Mouse (Mus musculus): ENCODE data around the gene Ldlrad2. TPM values are rescaled to one million over a fixed set of nuclear protein-coding genes. Genes with fewer than 3 reads are reported as not detected.

Gene Ldlrad2
- polyA plus RNA-seq (2012; ENCODE audit: insufficient read depth, low replicate concordance) = not detected in 2 replicates

DNA sequence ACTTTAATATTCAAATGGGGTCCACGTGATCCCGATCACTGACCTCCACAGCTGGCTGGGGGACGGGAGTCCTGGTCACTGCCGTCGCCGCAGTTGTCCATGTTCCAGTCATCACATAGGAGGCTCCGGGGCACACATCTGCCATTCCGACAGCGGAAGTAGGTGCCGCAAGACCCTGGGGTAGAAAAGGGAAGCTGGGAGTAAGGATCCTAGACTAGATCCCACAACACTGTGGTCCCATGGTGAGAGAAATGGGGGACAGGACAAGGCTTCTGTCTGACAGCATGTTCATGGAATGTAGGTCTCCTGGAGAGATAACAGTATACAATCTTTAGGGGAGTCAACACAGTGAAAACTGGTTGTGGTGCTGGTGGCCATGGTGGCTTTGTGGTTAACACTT lies at the start of gene Ldlrad2:
Gene Ldlrad2 (minus strand): TSS at position 101 of the 400 bp plus-strand sequence.
- TF ChIP-seq GATA1 (IDR thresholded peaks at IDR 0.05; ENCODE audit: borderline replicate concordance, low read length) = no peak
- no peak for TF ChIP-seq FLI1 (IDR thresholded peaks at IDR 0.05; ENCODE audit: low read length)
- Histone ChIP-seq H3K4me1 (peaks cover 7% of the 10 kb centered on the region), H3K4me3 (replicated peaks) (no peak within 1 kb of the TSS), H3K9me3 (no peaks in the 10 kb centered on the region), H3K27me3 (replicated peaks) (peaks cover 58% of the 10 kb centered on the region), H3K36me3 (replicated peaks; ENCODE audit: low read length) (no peaks in the 10 kb centered on the region)

DNA sequence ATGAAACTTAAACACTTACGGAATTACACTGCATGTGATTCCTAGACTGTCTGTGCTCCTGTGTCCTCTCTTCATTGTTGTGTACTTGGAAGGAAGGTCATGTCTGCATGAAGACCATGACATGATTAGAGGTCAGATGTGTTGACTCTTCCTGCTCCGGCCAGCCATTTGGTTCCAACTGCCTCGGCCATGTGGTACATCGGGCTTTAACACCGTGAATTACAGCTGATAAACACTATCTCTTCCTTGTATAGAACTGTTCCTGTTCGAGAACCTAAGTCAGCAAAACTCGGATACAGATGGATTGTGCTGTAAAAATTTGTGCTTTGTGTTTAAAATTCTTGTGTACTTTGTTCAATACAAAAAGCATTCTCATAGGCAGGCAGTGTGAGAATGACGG lies 48.5 kb upstream of the Ldlrad2 start:
- Histone ChIP-seq H3K27me3 (replicated peaks) (no peaks in the 10 kb centered on the region), H3K4me3 (replicated peaks) (no peak overlapping the region), H3K9me3 (no peaks in the 10 kb centered on the region), H3K4me1 (peaks cover 9% of the 10 kb centered on the region), H3K36me3 (replicated peaks; ENCODE audit: low read length) (peaks cover 97% of the 10 kb centered on the region)
- no peak for TF ChIP-seq GATA1 (IDR thresholded peaks at IDR 0.05; ENCODE audit: borderline replicate concordance, low read length)

DNA sequence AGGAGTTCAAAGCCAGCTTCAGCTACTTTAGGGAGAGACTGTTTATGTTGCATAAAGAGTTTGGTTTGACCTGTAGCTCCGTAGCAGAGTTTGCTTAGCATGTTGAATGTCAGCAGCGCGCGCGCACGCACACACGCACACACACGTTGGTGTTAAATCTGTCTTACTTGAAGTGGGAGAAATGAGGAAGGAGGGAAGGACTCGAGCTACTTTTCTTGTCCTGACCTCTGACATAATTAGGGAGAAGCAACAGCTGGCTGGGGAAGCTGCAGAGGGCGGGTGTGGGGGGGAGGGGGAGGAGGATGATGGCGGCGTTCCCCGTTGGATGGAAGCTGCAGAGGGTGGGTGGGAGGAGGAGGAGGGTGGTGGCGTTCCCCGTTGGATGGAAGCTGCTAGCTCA lies 35.9 kb upstream of the Ldlrad2 start:
- no peak for TF ChIP-seq GATA1 (IDR thresholded peaks at IDR 0.05; ENCODE audit: borderline replicate concordance, low read length)
- TF ChIP-seq FLI1 (IDR thresholded peaks at IDR 0.05; ENCODE audit: low read length) = no peak

DNA sequence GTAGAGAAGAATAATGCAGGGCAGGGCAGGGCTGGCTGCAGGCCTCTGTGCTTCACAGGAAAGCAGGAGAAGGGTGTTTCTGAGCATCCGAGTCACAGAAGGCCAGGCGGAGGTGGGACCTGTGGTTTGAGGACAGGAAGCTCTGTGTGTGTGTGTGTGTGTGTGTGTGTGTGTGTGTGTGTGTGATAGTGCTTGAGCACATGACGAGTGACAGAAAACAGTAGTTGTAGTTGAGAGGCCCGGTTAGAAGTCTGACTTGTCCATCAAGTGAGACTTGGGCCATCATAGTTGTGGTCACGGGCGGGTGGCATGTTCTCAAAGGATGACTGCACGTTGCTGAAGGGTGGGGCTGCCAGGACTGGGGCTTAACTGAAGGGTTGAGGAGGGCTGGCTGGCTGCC lies 35.3 kb upstream of the Ldlrad2 start:
- peaks cover 93% of the 10 kb centered on the region for H3K36me3 ChIP-seq (replicated peaks; ENCODE audit: low read length)
- no peaks in the 10 kb centered on the region for H3K9me3 ChIP-seq
- H3K4me3 ChIP-seq (replicated peaks) = peak overlapping the region; percentile 82
- no peak for TF ChIP-seq FLI1 (IDR thresholded peaks at IDR 0.05; ENCODE audit: low read length)
- TF ChIP-seq GATA1 (IDR thresholded peaks at IDR 0.05; ENCODE audit: borderline replicate concordance, low read length) = no peak
- H3K4me1 ChIP-seq = peaks cover 58% of the 10 kb centered on the region
- H3K27me3 ChIP-seq (replicated peaks) = no peaks in the 10 kb centered on the region

More for the DNA sequence above, 35.9 kb upstream of the Ldlrad2 start:
- peaks cover 53% of the 10 kb centered on the region for H3K4me1 ChIP-seq
- no peaks in the 10 kb centered on the region for H3K9me3 ChIP-seq
- no peaks in the 10 kb centered on the region for H3K27me3 ChIP-seq (replicated peaks)
- peaks cover 92% of the 10 kb centered on the region for H3K36me3 ChIP-seq (replicated peaks; ENCODE audit: low read length)
- peak overlapping the region; percentile 82 for H3K4me3 ChIP-seq (replicated peaks)

DNA sequence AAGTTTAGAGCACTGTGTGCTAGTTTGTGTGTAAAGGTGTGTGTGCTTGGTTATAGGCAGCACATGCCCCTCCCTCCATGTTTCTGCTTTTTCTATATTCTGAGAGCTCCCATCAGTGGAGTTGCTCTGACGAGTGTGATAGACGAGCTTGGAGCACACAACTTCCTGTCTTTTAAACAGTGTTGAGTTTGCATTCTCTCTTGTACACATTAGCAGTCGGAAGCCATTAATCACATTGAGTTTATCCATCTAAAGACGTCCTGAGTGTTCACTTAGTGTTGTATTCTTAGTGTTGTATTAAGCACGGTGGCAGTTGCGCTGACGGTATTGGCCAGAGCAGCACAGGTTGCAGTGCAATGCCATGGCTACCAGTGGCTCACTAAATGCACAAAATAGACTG lies 34.9 kb upstream of the Ldlrad2 start:
- Histone ChIP-seq H3K36me3 (replicated peaks; ENCODE audit: low read length) (peaks cover 93% of the 10 kb centered on the region), H3K9me3 (no peaks in the 10 kb centered on the region), H3K4me1 (peaks cover 62% of the 10 kb centered on the region), H3K4me3 (replicated peaks) (peak overlapping the region; percentile 82), H3K27me3 (replicated peaks) (no peaks in the 10 kb centered on the region)
- TF ChIP-seq FLI1 (IDR thresholded peaks at IDR 0.05; ENCODE audit: low read length) (no peak), GATA1 (IDR thresholded peaks at IDR 0.05; ENCODE audit: borderline replicate concordance, low read length) (no peak)

DNA sequence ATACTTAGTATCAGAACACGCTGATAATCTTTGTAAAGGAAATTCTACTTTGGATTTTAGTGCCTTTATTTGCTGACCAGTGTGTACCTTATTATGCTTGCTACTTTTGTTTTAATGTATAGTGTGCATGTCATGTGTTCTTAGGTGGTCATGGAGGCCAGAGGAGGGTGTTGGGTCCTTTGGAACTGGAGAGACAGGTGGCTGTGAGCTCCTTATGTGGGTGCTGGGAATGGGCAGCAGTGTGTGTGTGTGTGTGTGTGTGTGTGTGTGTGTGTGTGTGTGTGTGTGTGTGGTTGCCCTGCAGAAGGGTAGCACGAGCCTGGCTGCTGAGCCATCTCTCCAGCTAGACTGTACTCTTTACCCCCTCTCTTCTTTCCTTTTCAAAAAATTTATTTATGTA lies 32.7 kb upstream of the Ldlrad2 start:
- no peak overlapping the region for H3K4me3 ChIP-seq (replicated peaks)
- TF ChIP-seq FLI1 (IDR thresholded peaks at IDR 0.05; ENCODE audit: low read length) (no peak), GATA1 (IDR thresholded peaks at IDR 0.05; ENCODE audit: borderline replicate concordance, low read length) (no peak)
- peaks cover 72% of the 10 kb centered on the region for H3K4me1 ChIP-seq
- H3K27me3 ChIP-seq (replicated peaks) = no peaks in the 10 kb centered on the region
- peaks cover 77% of the 10 kb centered on the region for H3K36me3 ChIP-seq (replicated peaks; ENCODE audit: low read length)
- H3K9me3 ChIP-seq = no peaks in the 10 kb centered on the region

DNA sequence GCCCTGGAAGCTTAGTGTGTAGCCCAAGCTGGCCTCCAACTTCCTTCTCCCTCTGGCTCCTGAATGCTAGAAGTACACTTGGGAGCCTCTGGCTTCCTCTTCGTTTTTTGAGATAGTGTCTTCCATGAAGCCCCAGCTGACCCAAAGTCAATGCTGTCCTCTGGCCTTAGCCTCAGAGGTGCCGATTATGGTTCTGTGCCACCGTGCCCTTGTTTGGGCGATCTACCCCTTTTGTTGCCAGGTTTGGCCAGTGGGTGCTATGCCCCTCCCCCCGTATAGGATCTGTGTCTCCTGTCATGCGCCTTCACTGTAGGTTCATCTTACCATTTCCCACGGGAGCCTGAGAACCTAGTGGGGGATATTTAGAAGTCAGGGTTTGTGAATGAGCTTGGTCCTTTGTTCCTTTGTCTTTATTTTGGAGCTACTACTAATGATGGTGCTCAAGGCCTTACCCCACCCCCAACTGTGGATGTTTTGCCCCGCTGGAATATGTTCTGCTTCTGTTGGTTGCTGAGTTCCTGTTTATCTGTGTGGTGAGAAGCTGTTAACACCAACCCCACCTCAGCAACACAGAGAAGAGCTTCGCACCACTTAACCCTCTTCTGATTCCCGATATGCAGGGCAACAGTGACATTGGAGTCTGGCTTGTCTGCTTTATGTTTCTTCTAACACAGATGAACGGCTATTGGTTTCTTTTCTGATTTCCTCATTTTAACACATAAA lies 29.2 kb upstream of the Ldlrad2 start:
- H3K36me3 ChIP-seq (replicated peaks; ENCODE audit: low read length) = peaks cover 61% of the 10 kb centered on the region
- TF ChIP-seq FLI1 (IDR thresholded peaks at IDR 0.05; ENCODE audit: low read length) (no peak), GATA1 (IDR thresholded peaks at IDR 0.05; ENCODE audit: borderline replicate concordance, low read length) (no peak)
- H3K4me1 ChIP-seq = peaks cover 78% of the 10 kb centered on the region
- no peaks in the 10 kb centered on the region for H3K9me3 ChIP-seq
- H3K4me3 ChIP-seq (replicated peaks) = peak overlapping the region; percentile 48
- no peaks in the 10 kb centered on the region for H3K27me3 ChIP-seq (replicated peaks)

DNA sequence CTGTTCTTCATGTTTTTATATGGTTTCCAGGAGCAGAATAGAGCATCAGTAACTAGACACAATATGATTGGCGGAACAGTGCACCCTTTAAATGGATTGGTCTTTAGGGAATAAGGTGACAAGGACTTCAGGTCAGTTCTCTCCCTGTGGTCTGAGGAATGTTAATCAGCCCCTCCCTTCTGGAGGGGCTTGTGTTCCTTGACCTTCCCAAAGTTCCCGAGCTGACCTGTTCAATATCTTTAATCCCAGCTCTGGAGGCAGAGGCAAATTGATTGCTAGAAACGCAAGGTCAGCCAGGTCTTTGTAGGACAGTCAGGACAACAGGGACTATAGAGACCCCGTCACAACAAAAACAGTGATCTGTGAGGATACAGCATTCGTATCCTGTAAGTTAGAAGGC lies 24.2 kb upstream of the Ldlrad2 start:
- no peak for TF ChIP-seq GATA1 (IDR thresholded peaks at IDR 0.05; ENCODE audit: borderline replicate concordance, low read length)
- TF ChIP-seq FLI1 (IDR thresholded peaks at IDR 0.05; ENCODE audit: low read length) = no peak
- Histone ChIP-seq H3K4me1 (peaks cover 81% of the 10 kb centered on the region), H3K4me3 (replicated peaks) (no peak overlapping the region), H3K9me3 (no peaks in the 10 kb centered on the region), H3K27me3 (replicated peaks) (no peaks in the 10 kb centered on the region), H3K36me3 (replicated peaks; ENCODE audit: low read length) (peaks cover 34% of the 10 kb centered on the region)

DNA sequence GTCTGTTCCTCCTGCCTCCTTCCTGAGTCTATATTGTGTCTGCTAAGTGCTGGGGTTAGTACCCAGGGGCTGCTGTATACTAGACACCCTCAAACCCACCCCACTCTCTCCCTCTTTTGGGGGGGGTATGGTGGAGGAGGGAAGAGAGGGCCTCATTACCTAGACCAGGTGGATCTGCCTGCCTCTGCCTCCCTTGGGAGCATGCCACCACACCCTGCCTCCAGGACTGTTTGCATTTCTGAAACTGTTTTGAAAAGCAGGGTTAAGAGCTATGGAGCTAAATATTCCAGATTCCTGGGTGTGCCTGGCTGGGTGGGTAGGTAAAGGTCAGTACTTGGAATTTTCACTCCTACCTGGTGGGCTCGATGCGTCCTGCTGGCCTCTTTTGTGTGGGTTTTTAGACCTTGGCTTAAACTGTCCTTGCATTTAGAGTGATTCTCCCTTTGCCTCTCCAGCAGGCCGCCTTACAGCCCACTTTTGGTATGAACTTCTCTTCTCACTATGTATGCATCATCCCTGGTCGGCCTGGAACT lies 22.8 kb upstream of the Ldlrad2 start:
- Histone ChIP-seq H3K4me3 (replicated peaks) (peak overlapping the region; percentile 47), H3K36me3 (replicated peaks; ENCODE audit: low read length) (peaks cover 31% of the 10 kb centered on the region), H3K27me3 (replicated peaks) (no peaks in the 10 kb centered on the region), H3K9me3 (no peaks in the 10 kb centered on the region), H3K4me1 (peaks cover 69% of the 10 kb centered on the region)
- TF ChIP-seq FLI1 (IDR thresholded peaks at IDR 0.05; ENCODE audit: low read length) (no peak), GATA1 (IDR thresholded peaks at IDR 0.05; ENCODE audit: borderline replicate concordance, low read length) (no peak)

DNA sequence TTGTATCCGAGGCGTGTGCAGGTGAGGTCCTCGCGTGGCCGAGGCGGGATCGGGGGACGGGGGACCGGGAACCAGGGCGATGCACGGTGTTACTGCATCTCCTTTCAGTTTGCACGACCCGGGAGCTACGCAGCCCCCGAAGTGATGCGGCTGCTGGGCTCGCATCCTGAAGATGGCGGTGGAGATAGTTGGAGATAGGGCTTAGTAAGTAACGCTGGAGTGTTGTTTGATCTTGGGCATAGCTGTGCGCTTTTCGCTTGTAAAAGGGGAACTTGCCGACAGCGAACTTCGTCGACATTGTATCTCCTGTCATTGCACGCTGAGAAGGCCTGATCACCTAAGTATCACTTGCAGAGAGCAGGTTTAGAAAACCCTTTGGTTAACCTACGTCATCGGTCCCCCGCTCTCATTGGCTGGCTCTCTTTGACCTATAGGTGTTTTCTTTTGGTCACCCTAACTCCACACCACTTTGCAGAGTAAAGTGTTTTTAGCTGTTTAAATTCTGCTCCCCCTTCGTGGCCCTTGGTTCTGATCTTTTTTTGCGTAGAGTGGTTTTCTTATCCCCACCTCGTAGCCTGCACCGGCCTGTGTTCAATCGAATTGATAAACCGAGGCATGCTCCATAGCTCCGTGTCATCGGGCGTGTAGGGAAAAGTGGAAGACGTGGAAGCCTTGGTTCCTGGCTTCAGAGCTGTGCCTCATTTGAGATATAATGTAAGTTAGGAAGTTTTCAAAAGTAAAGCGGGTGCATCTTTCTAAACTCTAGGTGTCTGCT lies 20.3 kb upstream of the Ldlrad2 start:
- H3K4me3 ChIP-seq (replicated peaks) = peak overlapping the region; percentile 100
- no peaks in the 10 kb centered on the region for H3K27me3 ChIP-seq (replicated peaks)
- peaks cover 20% of the 10 kb centered on the region for H3K36me3 ChIP-seq (replicated peaks; ENCODE audit: low read length)
- peaks cover 54% of the 10 kb centered on the region for H3K4me1 ChIP-seq
- no peaks in the 10 kb centered on the region for H3K9me3 ChIP-seq
- TF ChIP-seq FLI1 (IDR thresholded peaks at IDR 0.05; ENCODE audit: low read length) (no peak), GATA1 (IDR thresholded peaks at IDR 0.05; ENCODE audit: borderline replicate concordance, low read length) (0 out of 3 replicates have a peak, but pooled peaks have one; percentile 8)

Data from megakaryocyte, embryonic 14.5 days (primary cell).